Mouse (Mus musculus) heart, postnatal 0 days (tissue): ENCODE measurements around the gene Fopnl.

ENCODE experiments used
- CTCF ChIP-seq: IDR thresholded peaks from 2 replicates; pipeline ENCODE4 v1.5.1; 2016; ENCODE audit warnings: antibody characterized with exemption, control low read depth, low read depth
- EP300 ChIP-seq: IDR thresholded peaks from 2 replicates; pipeline ENCODE4 v1.6.1; 2016; ENCODE audit warnings: antibody characterized with exemption, low read depth

GRCm38 (mm10) chr16:14262410-14262809 is 54.8 kb downstream of the Fopnl start:
- TF ChIP-seq CTCF (no peak), EP300 (no peak)
